Mouse (Mus musculus): Measurements from ENCODE around the gene Duox1. TPM values are rescaled to one million over a fixed set of nuclear protein-coding genes. Genes with fewer than 3 reads are reported as not detected.

Gene Duox1
- total RNA-seq, 1 experiment = 0.76 TPM

DNA sequence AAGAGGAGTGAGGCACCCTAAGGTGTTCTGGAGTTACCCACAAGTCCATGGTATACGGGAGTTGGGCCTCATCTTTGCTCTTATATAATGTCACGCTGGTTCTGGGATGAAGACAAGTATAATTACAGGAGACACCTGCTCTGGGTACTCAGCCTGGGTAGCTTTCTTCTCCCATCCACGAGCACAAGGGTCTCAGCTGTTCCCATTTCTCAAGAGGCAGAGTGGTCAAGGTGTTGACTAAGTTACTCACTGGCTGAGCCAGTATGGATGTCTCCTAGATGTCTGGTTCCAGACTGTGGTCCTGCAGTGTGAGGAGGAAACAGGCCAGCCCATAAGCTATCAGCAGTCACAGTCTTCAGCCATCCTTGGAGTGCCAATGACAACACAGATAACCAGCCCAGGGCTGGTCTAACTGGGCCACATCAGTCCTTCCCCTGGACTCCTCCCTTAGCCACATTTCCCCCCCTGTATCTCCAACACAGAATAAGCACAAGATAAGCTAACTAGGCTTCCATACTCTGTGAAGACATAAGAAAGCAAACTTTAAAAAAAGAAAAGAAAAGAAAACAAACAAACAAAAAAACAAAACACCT, 49.0 kb downstream of the Duox1 start:
- Histone ChIP-seq H3K4me1 (ENCODE audit: control insufficient read depth in 2 of 2, insufficient read depth in 2 of 2, low read length in 2 of 2, poor library complexity in 1 of 2) (peaks cover 0 to 14% of the 10 kb centered on the region in 2 experiments; a peak in 2 of 4 replicates), H3K4me3 (ENCODE audit: insufficient read depth in 1 of 2, low read depth in 1 of 2, low read length in 2 of 2, poor library complexity in 1 of 2, severe bottlenecking in 1 of 2) (no peak overlapping the region), H3K9me3 (ENCODE audit: control insufficient read depth, insufficient read depth, low read depth, low read length) (no peaks in the 10 kb centered on the region), H3K27ac (ENCODE audit: insufficient read depth, low read depth, low read length, poor library complexity, severe bottlenecking) (no peak overlapping the region), H3K36me3 (ENCODE audit: control insufficient read depth, insufficient read depth, low read length, poor library complexity, severe bottlenecking) (peaks cover 5% of the 10 kb centered on the region; the same call in 1 of the 2 replicates), H3K9ac (ENCODE audit: insufficient read depth, low read depth, low read length, poor library complexity, severe bottlenecking) (no peak overlapping the region)
- in situ Hi-C loops (cut with MboI; ENCODE audit: low sequenced_read_pairs in 2 of 2, unreplicated experiment in 2 of 2) = no loop called here
- no peak for TF ChIP-seq ZC3H11A (IDR thresholded peaks at IDR 0.05; ENCODE audit: borderline replicate concordance, low read depth, low read length)
- TF ChIP-seq ZNF384 (IDR thresholded peaks at IDR 0.05; ENCODE audit: low read depth, low read length) = no peak
- no peak for TF ChIP-seq CHD2 (IDR thresholded peaks at IDR 0.05; ENCODE audit: low read depth, low read length)
- TF ChIP-seq MAFK (IDR thresholded peaks at IDR 0.05; ENCODE audit: insufficient read depth, low read depth, low read length) = no peak
- TF ChIP-seq HCFC1 (IDR thresholded peaks at IDR 0.05; ENCODE audit: borderline replicate concordance, insufficient read depth, low read length) = no peak
- DNase-seq (ENCODE audit: low read depth, low spot score) = no peak

GRCm38 (mm10) chr2:122365244-122365866, 49.9 kb downstream of the Duox1 start:
- DNase-seq (ENCODE audit: low read depth, low spot score) = no peak
- no peak for TF ChIP-seq HCFC1 (IDR thresholded peaks at IDR 0.05; ENCODE audit: borderline replicate concordance, insufficient read depth, low read length)
- H3K27ac ChIP-seq (ENCODE audit: insufficient read depth, low read depth, low read length, poor library complexity, severe bottlenecking) = 0 out of 2 replicates have a peak overlapping the region, but pooled peaks have one; percentile 18
- no peaks in the 10 kb centered on the region for H3K9me3 ChIP-seq (ENCODE audit: control insufficient read depth, insufficient read depth, low read depth, low read length)
- H3K4me3 ChIP-seq (ENCODE audit: insufficient read depth in 1 of 2, low read depth in 1 of 2, low read length in 2 of 2, poor library complexity in 1 of 2, severe bottlenecking in 1 of 2) = 0 out of 4 replicates have a peak overlapping the region, but pooled peaks of 1 of the 2 experiments have one; percentile 1
- peaks cover 5% of the 10 kb centered on the region; the same call in 1 of the 2 replicates for H3K36me3 ChIP-seq (ENCODE audit: control insufficient read depth, insufficient read depth, low read length, poor library complexity, severe bottlenecking)
- in situ Hi-C loops (cut with MboI; ENCODE audit: low sequenced_read_pairs in 2 of 2, unreplicated experiment in 2 of 2) = no loop called here
- peak overlapping the region; percentile 40; the same call in 1 of the 2 replicates for H3K9ac ChIP-seq (ENCODE audit: insufficient read depth, low read depth, low read length, poor library complexity, severe bottlenecking)
- peaks cover 0 to 16% of the 10 kb centered on the region in 2 experiments; a peak in 2 of 4 replicates for H3K4me1 ChIP-seq (ENCODE audit: control insufficient read depth in 2 of 2, insufficient read depth in 2 of 2, low read length in 2 of 2, poor library complexity in 1 of 2)

- no peak overlapping the region for H3K4me3 ChIP-seq (ENCODE audit: insufficient read depth in 1 of 2, low read depth in 1 of 2, low read length in 2 of 2, poor library complexity in 1 of 2, severe bottlenecking in 1 of 2)
Observed at GRCm38 (mm10) chr2:122366039-122366438, 50.6 kb downstream of the Duox1 start.

GRCm38 (mm10) chr2:122366706-122367105, 51.2 kb downstream of the Duox1 start:
- in situ Hi-C loops (cut with MboI; ENCODE audit: low sequenced_read_pairs in 2 of 2, unreplicated experiment in 2 of 2) = no loop called here
- no peak for DNase-seq (ENCODE audit: low read depth, low spot score)

More at GRCm38 (mm10) chr2:122366039-122366438, 50.6 kb downstream of the Duox1 start:
- H3K9me3 ChIP-seq (ENCODE audit: control insufficient read depth, insufficient read depth, low read depth, low read length) = no peaks in the 10 kb centered on the region
- H3K4me1 ChIP-seq (ENCODE audit: control insufficient read depth in 2 of 2, insufficient read depth in 2 of 2, low read length in 2 of 2, poor library complexity in 1 of 2) = peaks cover 5 to 18% of the 10 kb centered on the region in 2 experiments
- H3K9ac ChIP-seq (ENCODE audit: insufficient read depth, low read depth, low read length, poor library complexity, severe bottlenecking) = no peak overlapping the region
- TF ChIP-seq CHD2 (IDR thresholded peaks at IDR 0.05; ENCODE audit: low read depth, low read length) = no peak
- TF ChIP-seq HCFC1 (IDR thresholded peaks at IDR 0.05; ENCODE audit: borderline replicate concordance, insufficient read depth, low read length) = no peak
- TF ChIP-seq MAFK (IDR thresholded peaks at IDR 0.05; ENCODE audit: insufficient read depth, low read depth, low read length) = no peak
- TF ChIP-seq ZC3H11A (IDR thresholded peaks at IDR 0.05; ENCODE audit: borderline replicate concordance, low read depth, low read length) = no peak
- no peak for TF ChIP-seq ZNF384 (IDR thresholded peaks at IDR 0.05; ENCODE audit: low read depth, low read length)
- DNase-seq (ENCODE audit: low read depth, low spot score) = no peak
- peaks cover 4% of the 10 kb centered on the region; the same call in 1 of the 2 replicates for H3K36me3 ChIP-seq (ENCODE audit: control insufficient read depth, insufficient read depth, low read length, poor library complexity, severe bottlenecking)
- in situ Hi-C loops (cut with MboI; ENCODE audit: low sequenced_read_pairs in 2 of 2, unreplicated experiment in 2 of 2) = no loop called here
- H3K27ac ChIP-seq (ENCODE audit: insufficient read depth, low read depth, low read length, poor library complexity, severe bottlenecking) = no peak overlapping the region

More at GRCm38 (mm10) chr2:122366706-122367105, 51.2 kb downstream of the Duox1 start:
- H3K9ac ChIP-seq (ENCODE audit: insufficient read depth, low read depth, low read length, poor library complexity, severe bottlenecking) = no peak overlapping the region
- no peak overlapping the region for H3K4me3 ChIP-seq (ENCODE audit: insufficient read depth in 1 of 2, low read depth in 1 of 2, low read length in 2 of 2, poor library complexity in 1 of 2, severe bottlenecking in 1 of 2)
- no peak for TF ChIP-seq ZC3H11A (IDR thresholded peaks at IDR 0.05; ENCODE audit: borderline replicate concordance, low read depth, low read length)
- TF ChIP-seq CHD2 (IDR thresholded peaks at IDR 0.05; ENCODE audit: low read depth, low read length) = no peak
- no peak for TF ChIP-seq MAFK (IDR thresholded peaks at IDR 0.05; ENCODE audit: insufficient read depth, low read depth, low read length)
- TF ChIP-seq HCFC1 (IDR thresholded peaks at IDR 0.05; ENCODE audit: borderline replicate concordance, insufficient read depth, low read length) = no peak
- no peak for TF ChIP-seq ZNF384 (IDR thresholded peaks at IDR 0.05; ENCODE audit: low read depth, low read length)
- H3K27ac ChIP-seq (ENCODE audit: insufficient read depth, low read depth, low read length, poor library complexity, severe bottlenecking) = no peak overlapping the region
- H3K36me3 ChIP-seq (ENCODE audit: control insufficient read depth, insufficient read depth, low read length, poor library complexity, severe bottlenecking) = peaks cover 3% of the 10 kb centered on the region; the same call in 1 of the 2 replicates
- H3K9me3 ChIP-seq (ENCODE audit: control insufficient read depth, insufficient read depth, low read depth, low read length) = no peaks in the 10 kb centered on the region
- peaks cover 12 to 19% of the 10 kb centered on the region in 2 experiments for H3K4me1 ChIP-seq (ENCODE audit: control insufficient read depth in 2 of 2, insufficient read depth in 2 of 2, low read length in 2 of 2, poor library complexity in 1 of 2)
